Mouse (Mus musculus) erythroid progenitor cell, adult 5-6 weeks (primary cell): ENCODE results near the gene Tmem81. TPM values are rescaled to one million over a fixed set of nuclear protein-coding genes. Genes with fewer than 3 reads are reported as not detected.

Source experiments
- ATAC-seq: replicated peaks from 2 replicates; pipeline ENCODE4 v1.8.0; 2016; ENCODE audit warnings: moderate number of reproducible peaks, mild to moderate bottlenecking, moderate TSS enrichment, inconsistent platforms; ENCODE audit not compliant: poor library complexity, low FRiP score, severe bottlenecking
- total RNA-seq, 2 experiments: library from RNA; stranded (forward) in 1 of 2; stranded (reverse) in 1 of 2; fragments of 150-400 nt in 1 of 2; fragments of 186-747, 209-891 nt in 1 of 2; gene quantifications; 2 replicates each; pipeline versions ENCODE4 v1.2.3 to v1.2.4; 2015 to 2017; ENCODE audit warnings: low replicate concordance in 2 of 2

Tmem81 gene
- total RNA-seq, 2 experiments from 2014 or later = 2.4 TPM; not detected in 1

- no peak for ATAC-seq
Measured at GRCm38 (mm10) chr1:132516776-132517175, 10.7 kb downstream of the Tmem81 start.

DNA sequence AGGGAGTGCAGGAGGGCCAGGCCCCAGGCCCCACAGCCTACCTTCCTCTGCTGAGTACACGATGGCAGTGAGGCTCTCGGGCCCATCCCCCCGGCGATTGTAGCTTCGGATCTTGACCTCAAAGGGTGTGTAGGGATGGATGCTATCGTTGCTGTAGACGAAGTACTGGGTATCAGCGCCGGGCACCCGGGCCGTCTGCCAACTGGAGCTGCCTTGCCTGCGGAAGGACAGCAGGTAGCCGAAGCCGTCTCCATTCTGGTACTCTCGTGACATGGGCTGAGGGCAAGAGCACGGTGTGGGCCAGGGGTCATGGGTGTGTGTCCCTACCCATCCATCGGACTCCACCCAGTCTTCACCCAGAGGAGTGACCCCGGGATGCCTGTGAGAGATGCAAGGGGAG lies 12.6 kb downstream of the Tmem81 start:
- ATAC-seq = no peak

GRCm38 (mm10) chr1:132519734-132520133 lies 13.7 kb downstream of the Tmem81 start:
- ATAC-seq = no peak

- ATAC-seq = no peak
Measured at GRCm38 (mm10) chr1:132520764-132521163, 14.7 kb downstream of the Tmem81 start.

DNA sequence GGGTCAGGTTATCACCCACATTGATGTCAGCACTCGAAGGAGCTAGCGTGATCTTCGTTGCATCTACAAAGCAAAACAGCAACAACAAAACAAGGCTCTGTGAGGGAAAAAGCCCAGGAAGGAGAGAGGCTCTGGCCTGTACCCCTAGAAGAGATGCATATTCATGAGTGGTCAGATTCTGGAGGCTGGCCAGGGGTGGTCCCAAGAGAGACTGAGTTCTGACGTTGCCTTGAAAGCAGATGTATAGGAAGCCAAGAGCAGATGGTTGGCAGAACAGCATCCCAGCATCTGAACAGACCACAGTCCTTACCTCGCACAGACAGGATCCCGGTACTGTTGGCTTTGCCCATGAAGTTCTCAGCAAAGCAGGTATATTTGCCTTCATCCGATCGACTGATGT lies 17.0 kb downstream of the Tmem81 start:
- no peak for ATAC-seq

- no peak for ATAC-seq
Measured at GRCm38 (mm10) chr1:132523920-132524319, 17.9 kb downstream of the Tmem81 start.

DNA sequence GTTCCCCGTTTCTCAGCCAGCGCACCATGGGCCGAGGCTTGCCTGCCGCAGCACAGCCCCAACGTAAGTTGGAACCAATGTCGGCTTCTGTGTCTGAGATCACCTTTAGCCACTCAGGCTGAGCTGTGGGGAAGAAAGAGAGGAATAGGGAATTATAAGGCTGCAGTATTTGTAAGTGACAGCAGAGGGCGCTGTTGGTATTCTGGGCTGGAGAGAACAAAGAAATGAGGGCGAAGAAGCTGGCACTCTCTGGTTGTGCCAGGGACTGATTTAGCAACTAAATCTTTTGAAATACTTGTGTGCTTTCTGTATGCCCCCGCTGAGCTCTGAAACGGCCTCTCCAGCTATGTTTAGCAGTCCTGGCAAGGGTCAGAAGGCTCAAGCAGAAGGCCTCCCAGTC lies 19.8 kb downstream of the Tmem81 start:
- ATAC-seq = 0 out of 2 replicates have a peak, but pooled peaks have one; percentile 32

- ATAC-seq = no peak
Measured at GRCm38 (mm10) chr1:132528071-132528470, 22.0 kb downstream of the Tmem81 start.

DNA sequence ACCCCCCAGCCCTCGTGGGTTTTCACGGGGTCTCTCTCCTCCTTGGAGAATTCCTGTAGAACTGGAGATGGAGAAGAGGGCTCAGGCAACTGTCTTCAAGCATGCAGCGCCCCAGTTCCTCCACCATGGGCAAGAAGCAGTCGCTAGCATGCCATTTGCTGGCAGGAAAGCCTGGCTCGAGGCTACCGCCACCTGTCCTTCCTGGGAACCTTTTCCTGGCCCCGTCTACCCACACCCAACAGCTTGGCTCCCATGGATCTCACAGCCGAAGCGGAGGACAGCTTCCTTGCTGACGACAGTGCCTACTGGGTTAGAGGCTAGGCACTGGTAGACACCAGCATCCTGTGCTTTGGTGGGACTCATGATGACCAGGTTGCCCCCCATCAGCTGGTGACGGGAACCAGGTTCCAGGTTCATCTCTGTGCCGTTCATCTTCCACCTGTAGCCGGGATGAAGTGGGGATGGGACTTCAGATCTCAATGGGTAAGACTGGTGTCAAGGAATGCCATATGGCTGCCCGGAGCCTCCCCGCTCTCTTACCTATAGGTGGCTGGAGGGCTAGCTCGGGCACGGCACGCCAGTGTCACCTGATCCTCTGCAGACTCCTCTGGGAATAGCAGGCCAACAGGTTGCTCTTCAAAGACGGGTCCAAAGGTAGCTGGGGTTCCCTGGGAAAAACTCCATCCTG lies 22.8 kb downstream of the Tmem81 start:
- ATAC-seq = no peak

- ATAC-seq = no peak
Measured at GRCm38 (mm10) chr1:132530631-132531191, 24.7 kb downstream of the Tmem81 start.

- ATAC-seq = no peak
Measured at GRCm38 (mm10) chr1:132532521-132532920, 26.5 kb downstream of the Tmem81 start.

DNA sequence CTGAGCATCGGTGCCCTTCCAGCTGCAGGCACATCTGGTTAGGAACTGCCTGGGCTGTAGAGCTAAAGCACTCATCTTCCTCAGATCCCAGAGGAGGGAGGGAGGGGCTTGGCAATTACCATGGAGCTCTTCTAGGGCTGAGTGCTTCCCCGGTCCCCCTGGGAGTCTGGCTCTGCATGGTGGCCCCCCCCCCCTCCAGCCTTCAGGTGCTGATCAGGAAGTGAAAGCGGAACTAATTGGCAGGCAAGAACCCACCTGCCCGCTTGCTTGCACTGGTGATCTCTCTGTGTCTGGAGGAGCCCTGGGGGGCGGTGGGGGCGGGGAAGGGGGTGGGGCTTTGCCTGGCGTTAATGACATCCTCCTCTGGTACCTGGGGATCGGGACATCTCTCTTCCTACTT lies 27.8 kb downstream of the Tmem81 start:
- ATAC-seq = no peak

- ATAC-seq = no peak
Measured at GRCm38 (mm10) chr1:132535541-132535940, 29.5 kb downstream of the Tmem81 start.

DNA sequence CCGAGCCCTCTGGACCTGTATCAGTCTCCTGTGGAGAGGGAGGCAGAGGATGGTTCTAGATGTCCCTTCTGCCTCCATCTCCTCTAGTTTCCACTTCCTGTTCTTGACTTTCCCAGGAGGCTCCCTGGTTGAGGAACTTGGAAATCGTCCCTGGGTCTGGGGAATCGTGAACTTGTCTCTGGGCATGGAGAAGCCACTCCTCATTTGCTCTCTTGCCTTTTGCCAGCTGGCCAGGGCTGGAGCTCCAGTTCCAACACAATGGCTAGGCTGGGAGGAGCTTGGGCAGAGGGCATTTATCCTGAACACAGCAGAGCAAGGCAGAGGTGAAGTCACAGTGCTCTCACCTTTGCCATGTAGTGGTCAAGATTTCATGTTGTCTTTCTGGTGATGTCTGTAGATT lies 30.4 kb downstream of the Tmem81 start:
- no peak for ATAC-seq

GRCm38 (mm10) chr1:132537736-132538135 lies 31.7 kb downstream of the Tmem81 start:
- ATAC-seq = no peak

DNA sequence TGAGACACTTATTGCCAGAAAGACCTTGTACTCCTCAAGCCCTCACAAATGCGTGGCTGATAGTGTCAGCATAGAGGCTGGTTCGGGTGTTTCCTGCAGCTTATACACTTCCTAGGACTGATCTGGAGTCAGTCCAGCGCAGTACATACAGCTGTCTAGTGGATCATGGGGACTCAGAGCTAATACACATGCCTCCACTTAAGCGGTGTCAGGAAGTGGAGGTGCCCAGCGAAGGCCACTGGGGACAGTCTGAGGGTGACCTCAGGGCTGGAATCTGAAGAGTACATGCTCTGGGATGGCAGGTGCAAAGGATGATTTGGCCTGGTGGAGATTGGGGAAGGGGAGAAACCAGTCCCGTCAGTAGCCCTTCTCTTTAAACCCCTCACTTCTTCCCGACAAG lies 34.7 kb downstream of the Tmem81 start:
- no peak for ATAC-seq

DNA sequence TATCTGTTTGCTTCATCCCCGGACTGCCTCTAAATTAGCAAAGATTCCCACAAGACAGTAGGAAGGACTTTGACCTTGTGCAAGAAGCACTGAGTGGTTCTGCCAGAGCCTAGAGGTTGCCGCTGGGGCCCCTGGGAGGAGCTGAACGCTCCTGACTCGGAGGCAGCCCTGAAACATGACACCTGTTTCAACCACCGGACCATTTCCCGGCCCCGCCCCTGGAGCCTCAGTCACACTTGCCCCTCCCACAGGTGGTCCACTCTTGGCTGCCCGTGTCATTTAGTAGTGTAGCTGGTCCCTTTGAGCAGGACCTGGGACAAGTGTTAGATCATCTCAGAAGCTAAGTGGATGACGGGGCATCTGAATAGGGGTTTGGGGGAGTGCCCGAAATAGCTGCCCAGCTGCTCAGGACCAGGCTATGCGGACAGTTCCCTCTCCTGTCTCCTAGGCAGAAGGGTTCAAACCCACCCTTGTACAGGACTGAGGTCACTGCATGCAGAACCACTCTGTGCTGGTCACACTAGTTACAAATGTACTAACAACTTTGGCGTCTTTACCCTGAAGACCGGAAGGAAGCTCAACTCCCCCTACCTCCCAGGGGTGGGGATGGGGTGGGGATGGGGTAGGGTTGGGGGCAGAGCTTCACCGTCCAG lies 35.3 kb downstream of the Tmem81 start:
- ATAC-seq = no peak

GRCm38 (mm10) chr1:132541824-132542599 lies 36.0 kb downstream of the Tmem81 start:
- no peak for ATAC-seq

GRCm38 (mm10) chr1:132542762-132543306 lies 36.8 kb downstream of the Tmem81 start, which contains the start of gene Cntn2:
Cntn2 (minus strand) TSS chr1:132543256.
- no peak for ATAC-seq

DNA sequence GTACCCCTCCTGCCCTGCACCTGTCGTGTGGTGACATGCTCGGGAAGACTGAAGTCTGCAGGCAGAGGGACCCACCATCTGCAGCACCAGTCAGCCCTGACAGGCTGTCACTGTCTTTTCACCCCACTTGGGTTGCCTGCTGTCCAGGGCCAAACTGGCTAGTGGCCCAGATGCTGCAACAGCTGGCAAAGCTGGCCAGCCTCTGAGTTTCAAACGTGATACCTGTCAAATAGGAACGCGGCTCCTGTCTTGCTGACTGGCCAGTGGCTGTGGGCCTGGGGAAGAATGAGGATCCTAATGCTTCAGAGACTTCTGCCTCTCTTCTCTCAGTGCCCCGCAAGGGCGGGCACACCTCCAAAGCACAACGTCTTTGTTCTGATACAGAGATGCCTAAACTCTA lies 37.8 kb downstream of the Tmem81 start:
- ATAC-seq = no peak
